Mouse (Mus musculus) gastrocnemius, adult 8-10 months (tissue): ENCODE measurements around the gene Pramel5. TPM values are rescaled to one million over a fixed set of nuclear protein-coding genes. Genes with fewer than 3 reads are reported as not detected.
"Not testable (repeated sequence)": the region's sequence is repeated elsewhere in the genome, so short reads cannot be mapped to it uniquely, and the experiment has no call there.

ENCODE experiments used
- DNase-seq, 2 experiments: peaks; one replicate each; pipeline ENCODE4 v3.0.0; 2022; ENCODE audit warnings: low spot score in 2 of 2
- total RNA-seq, 4 experiments: library from RNA; stranded (reverse); gene quantifications; 2 replicates each; pipeline ENCODE4 v1.2.4; 2022

Pramel5 gene
- total RNA-seq, result not detected

- not testable (repeated sequence) for DNase-seq
Observed at GRCm38 (mm10) chr4:144280388-144280787, at the start of gene Pramel5. Gene Pramel5, minus strand, starts transcription at chr4:144280488.

GRCm38 (mm10) chr4:144329949-144330348 lies 49.7 kb upstream of the Pramel5 start, which contains the start of gene Gm13128:
Gene Gm13128, plus strand, starts transcription at chr4:144330249.
- DNase-seq, result not testable (repeated sequence)

GRCm38 (mm10) chr4:144312666-144313460 lies 32.6 kb upstream of the Pramel5 start:
- not testable (repeated sequence) for DNase-seq

GRCm38 (mm10) chr4:144299414-144299813 lies 19.1 kb upstream of the Pramel5 start:
- DNase-seq, result not testable (repeated sequence)

- DNase-seq, result not testable (repeated sequence)
Observed at GRCm38 (mm10) chr4:144254768-144255167, 25.5 kb downstream of the Pramel5 start.

Other genes starting within 250 kb of the Pramel5 start
- not detected for gene Pramel4, start 221.4 kb downstream of the Pramel5 start, total RNA-seq
- not detected for gene Gm13102, start 174.0 kb downstream of the Pramel5 start, total RNA-seq
- not detected for gene Oog3, start 117.8 kb downstream of the Pramel5 start, total RNA-seq
- not detected for gene Oog2, start 89.8 kb downstream of the Pramel5 start, total RNA-seq
- not detected for gene C87977, start 67.2 kb downstream of the Pramel5 start, total RNA-seq
- gene Gm13128, start 49.8 kb upstream of the Pramel5 start, total RNA-seq, result not detected
- not detected for gene Gm13119, start 77.5 kb upstream of the Pramel5 start, total RNA-seq
- not detected for gene Pramef20, start 97.4 kb upstream of the Pramel5 start, total RNA-seq
- gene Pramef12, start 128.0 kb upstream of the Pramel5 start, total RNA-seq, result not detected
- gene 1700012P22Rik, start 158.3 kb upstream of the Pramel5 start, total RNA-seq, result not detected
- not detected for gene Gm9944, start 172.8 kb upstream of the Pramel5 start, total RNA-seq
- not detected for gene Aadacl3, start 183.3 kb upstream of the Pramel5 start, total RNA-seq
- gene 9430007A20Rik, start 239.3 kb upstream of the Pramel5 start, total RNA-seq, result not detected